Mouse (Mus musculus) hindbrain, embryonic 14.5 days (tissue): Measurements from ENCODE around the gene Impg1. TPM values are rescaled to one million over a fixed set of nuclear protein-coding genes. Genes with fewer than 3 reads are reported as not detected.
"Not testable (repeated sequence)": the region's sequence is repeated elsewhere in the genome, so short reads cannot be mapped to it uniquely, and the experiment has no call there.

ENCODE experiments used
- ATAC-seq: fragments of 200-750 bp; cut with Nextera tagmentation; 2 replicates; pipeline ENCODE4 v1.8.0; 2017; ENCODE audit warnings: moderate number of reproducible peaks, mild to moderate bottlenecking, moderate TSS enrichment, moderate library complexity; ENCODE audit not compliant: low FRiP score
- DNase-seq: peaks from one replicate; pipeline ENCODE4 v3.0.0-alpha.2; 2015; ENCODE audit warnings: low spot score
- H3K27ac ChIP-seq: fragments of 300-500 bp; sonication (generic); 2 replicates; pipeline ENCODE4 v1.5.1; 2014; ENCODE audit warnings: mild to moderate bottlenecking, moderate library complexity
- H3K27me3 ChIP-seq: fragments of 300-500 bp; sonication (generic); 2 replicates; pipeline ENCODE4 v1.6.1; 2014; ENCODE audit warnings: mild to moderate bottlenecking, low read length, mixed read lengths; ENCODE audit not compliant: control insufficient read depth, insufficient read depth
- H3K36me3 ChIP-seq: fragments of 300-500 bp; sonication (generic); replicated peaks from 2 replicates; pipeline ENCODE4 v1.6.1; 2014; ENCODE audit not compliant: control insufficient read depth, insufficient read depth
- H3K4me1 ChIP-seq: fragments of 300-500 bp; sonication (generic); replicated peaks from 2 replicates; pipeline ENCODE4 v1.6.1; 2014; ENCODE audit warnings: antibody characterized with exemption, low read length, mixed read lengths; ENCODE audit not compliant: control insufficient read depth, insufficient read depth
- H3K4me2 ChIP-seq: fragments of 300-500 bp; sonication (generic); replicated peaks from 2 replicates; pipeline ENCODE4 v1.6.1; 2014; ENCODE audit warnings: mild to moderate bottlenecking, moderate library complexity
- H3K4me3 ChIP-seq: fragments of 300-500 bp; sonication (generic); replicated peaks from 2 replicates; pipeline ENCODE4 v1.5.1; 2014; ENCODE audit warnings: mild to moderate bottlenecking, low read length
- H3K9ac ChIP-seq: fragments of 300-500 bp; sonication (generic); 2 replicates; pipeline ENCODE4 v1.6.1; 2014
- H3K9me3 ChIP-seq: fragments of 300-500 bp; sonication (generic); 2 replicates; pipeline ENCODE4 v1.6.1; 2016; ENCODE audit warnings: low read length; ENCODE audit not compliant: control insufficient read depth
- WGBS: fragments of 180-500 bp; shearing (Covaris S2); extraction: QIAGEN DNeasy Blood & Tissue Kit; methylation state at CpG from one replicate; pipeline ENCODE4 v1.1.7; 2014; 5-methylcytosine and 5-hydroxymethylcytosine counted together
- polyA plus RNA-seq: library from polyadenylated mRNA; unstranded; fragments of >200 nt; fragmentation: Nextera tagmentation; extraction: Ambion mirVana; gene quantifications from 2 replicates; pipeline ENCODE4 v1.2.1, GENCODE M21; 2014

Gene Impg1
- polyA plus RNA-seq, 1 experiment from 2014 or later, result not detected

DNA sequence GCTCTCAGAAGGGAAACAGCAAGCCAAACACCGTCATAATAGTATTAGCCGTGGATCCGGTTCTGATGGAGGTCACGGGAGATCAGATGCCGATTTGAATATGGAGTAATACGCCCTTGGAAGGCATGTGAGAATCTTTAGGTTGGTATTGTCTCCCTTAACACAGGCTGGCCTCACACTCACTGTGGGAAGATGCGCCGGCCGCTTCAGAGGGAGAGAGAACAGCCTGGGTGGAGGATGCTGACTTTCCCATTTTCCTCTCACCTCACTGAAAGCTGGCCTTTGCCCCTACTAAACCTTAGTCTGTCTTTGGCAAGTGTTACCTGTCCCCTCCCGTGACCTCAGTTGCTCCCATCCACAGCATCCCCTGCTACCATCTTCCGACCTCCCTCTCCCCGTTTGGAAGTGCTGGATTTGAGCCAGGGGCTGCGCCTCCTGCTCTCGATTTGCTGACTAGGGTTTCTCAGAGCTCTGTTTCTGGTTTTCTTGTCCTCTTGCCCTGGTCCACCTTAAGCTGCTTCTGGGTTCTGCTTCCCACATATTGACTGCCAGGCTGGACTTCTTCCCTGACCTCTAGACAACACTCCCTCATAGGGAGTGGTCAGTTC, 131.2 kb downstream of the Impg1 start:
- Histone ChIP-seq H3K4me3 (no peak overlapping the region), H3K9ac (no peak overlapping the region), H3K27ac (no peak overlapping the region), H3K9me3 (no peaks in the 10 kb centered on the region), H3K27me3 (no peaks in the 10 kb centered on the region), H3K4me2 (no peak overlapping the region), H3K36me3 (no peaks in the 10 kb centered on the region), H3K4me1 (no peaks in the 10 kb centered on the region)
- DNase-seq (no peak), ATAC-seq (no peak)
- WGBS, result 52% methylated on average over 14 of the region's 14 CpGs

DNA sequence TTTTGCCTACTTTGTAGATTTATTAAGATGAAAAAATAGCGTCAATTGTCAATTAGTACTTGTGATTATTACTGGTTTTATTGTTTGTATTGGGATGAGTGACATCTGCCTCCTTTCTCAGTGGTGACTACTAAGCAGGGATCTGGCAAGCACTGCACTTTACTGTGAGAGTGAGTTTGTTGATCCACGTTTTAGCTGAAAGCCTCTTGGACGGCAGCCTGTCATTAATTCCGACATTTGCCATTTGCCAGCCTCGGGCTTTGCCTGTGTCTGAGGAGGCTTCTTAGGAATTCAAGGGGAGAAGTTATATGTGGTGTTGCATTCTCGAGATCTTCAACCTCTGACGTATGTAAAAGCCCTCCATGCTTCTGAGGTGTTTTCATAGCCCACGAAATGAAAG, 131.8 kb downstream of the Impg1 start:
- no peaks in the 10 kb centered on the region for H3K9me3 ChIP-seq
- no peak overlapping the region for H3K4me2 ChIP-seq
- no peak overlapping the region for H3K9ac ChIP-seq
- ATAC-seq (no peak), DNase-seq (no peak)
- H3K27me3 ChIP-seq, result no peaks in the 10 kb centered on the region
- H3K27ac ChIP-seq, result no peak overlapping the region
- H3K4me1 ChIP-seq, result no peaks in the 10 kb centered on the region
- 50% methylated on average over 8 of the region's 8 CpGs for WGBS
- no peaks in the 10 kb centered on the region for H3K36me3 ChIP-seq
- no peak overlapping the region for H3K4me3 ChIP-seq

DNA sequence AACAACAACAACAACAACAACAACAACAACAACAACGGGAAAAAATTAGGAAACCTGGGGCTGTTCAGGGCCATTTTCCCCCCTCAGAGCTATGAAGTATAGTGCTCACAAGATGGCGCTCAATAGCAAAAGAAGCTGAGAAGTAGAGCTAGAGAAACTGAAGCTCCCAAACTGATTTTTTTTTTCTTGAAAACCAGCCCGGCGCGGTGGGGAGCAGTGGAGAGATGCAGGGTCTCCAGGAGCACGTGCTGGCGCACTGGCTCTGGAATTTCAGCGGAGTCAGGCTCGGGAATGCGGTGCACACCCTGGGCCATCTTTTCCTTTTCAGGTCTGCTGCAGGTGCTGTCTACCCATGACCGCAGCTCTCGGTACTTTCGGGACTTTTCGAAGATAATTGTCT, 133.1 kb downstream of the Impg1 start:
- ATAC-seq (peak; percentile 81), DNase-seq (peak; percentile 85)
- no peaks in the 10 kb centered on the region for H3K27me3 ChIP-seq
- no peak overlapping the region for H3K27ac ChIP-seq
- 20% methylated on average over 14 of the region's 14 CpGs for WGBS
- H3K4me1 ChIP-seq, result no peaks in the 10 kb centered on the region
- H3K36me3 ChIP-seq, result no peaks in the 10 kb centered on the region
- no peak overlapping the region for H3K4me3 ChIP-seq
- peak overlapping the region; percentile 50 for H3K4me2 ChIP-seq
- no peaks in the 10 kb centered on the region for H3K9me3 ChIP-seq
- H3K9ac ChIP-seq, result no peak overlapping the region

DNA sequence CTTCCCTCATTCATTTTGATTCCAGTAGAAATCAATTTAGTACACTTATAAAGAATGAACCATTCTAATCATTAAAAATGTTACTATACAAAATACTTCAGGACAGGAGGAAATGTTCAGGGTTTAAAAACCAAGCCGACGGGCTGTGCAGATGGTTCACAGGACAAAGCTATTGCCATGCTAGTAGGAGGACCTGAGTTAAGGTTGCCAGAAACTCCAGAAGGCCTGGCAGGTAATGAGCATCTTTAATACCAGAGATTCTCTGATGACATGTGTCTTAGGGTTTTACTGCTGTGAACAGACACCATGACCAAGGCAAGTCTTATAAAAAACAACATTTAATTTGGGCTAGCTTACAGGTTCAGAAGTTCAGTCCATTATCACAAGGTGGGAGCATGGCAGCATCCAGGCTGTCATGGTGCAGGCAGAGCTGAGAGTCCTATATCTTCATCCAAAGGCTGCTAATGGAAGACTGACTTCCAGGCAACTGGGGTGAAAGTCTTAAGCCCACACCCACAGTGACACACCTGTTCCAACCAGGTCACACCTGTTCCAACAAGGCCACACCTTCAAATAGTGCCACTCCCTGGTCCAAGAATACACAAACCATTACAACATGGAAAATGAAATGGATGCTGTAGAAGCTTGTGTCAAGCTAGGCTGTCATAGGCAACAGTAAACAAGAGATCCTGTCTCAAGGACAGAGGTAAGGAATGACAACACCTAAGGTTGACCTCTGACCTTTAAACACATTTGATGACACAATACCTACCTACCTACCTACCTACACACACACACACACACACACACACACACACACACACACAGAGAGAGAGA, 144.0 kb downstream of the Impg1 start:
- not testable (repeated sequence) for ATAC-seq, H3K4me2 ChIP-seq
- 95% methylated on average over 2 of the region's 2 CpGs for WGBS

DNA sequence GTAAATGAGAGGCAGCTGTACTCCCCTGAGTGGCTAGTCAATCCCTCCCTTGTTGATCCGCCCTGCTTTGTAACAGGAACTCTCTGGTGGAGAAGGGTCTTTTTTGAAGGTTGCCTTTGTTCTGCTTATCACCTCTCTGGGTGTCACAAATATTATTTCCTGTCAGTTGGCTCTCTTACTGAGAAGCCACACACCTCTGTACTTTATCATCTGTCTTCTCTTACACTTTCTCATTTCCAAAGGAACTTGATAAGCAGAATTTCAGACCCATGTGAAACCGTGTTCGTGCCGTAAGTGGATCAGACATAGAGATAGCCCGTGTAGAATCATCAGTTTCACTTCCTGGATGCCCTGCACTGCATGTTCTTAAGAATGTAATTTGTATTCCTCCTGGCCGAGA, 147.3 kb downstream of the Impg1 start:
- H3K9me3 ChIP-seq, result no peaks in the 10 kb centered on the region
- no peaks in the 10 kb centered on the region for H3K27me3 ChIP-seq
- H3K9ac ChIP-seq, result no peak overlapping the region
- H3K27ac ChIP-seq, result no peak overlapping the region
- no peaks in the 10 kb centered on the region for H3K4me1 ChIP-seq
- 90% methylated on average over 6 of the region's 6 CpGs for WGBS
- no peaks in the 10 kb centered on the region for H3K36me3 ChIP-seq
- no peak overlapping the region for H3K4me3 ChIP-seq
- no peak for ATAC-seq
- no peak for DNase-seq
- H3K4me2 ChIP-seq, result no peak overlapping the region

More for the DNA sequence above, 144.0 kb downstream of the Impg1 start:
- not testable (repeated sequence) for H3K9ac ChIP-seq, DNase-seq, H3K4me3 ChIP-seq, H3K9me3 ChIP-seq, H3K36me3 ChIP-seq, H3K27me3 ChIP-seq, H3K4me1 ChIP-seq, H3K27ac ChIP-seq

DNA sequence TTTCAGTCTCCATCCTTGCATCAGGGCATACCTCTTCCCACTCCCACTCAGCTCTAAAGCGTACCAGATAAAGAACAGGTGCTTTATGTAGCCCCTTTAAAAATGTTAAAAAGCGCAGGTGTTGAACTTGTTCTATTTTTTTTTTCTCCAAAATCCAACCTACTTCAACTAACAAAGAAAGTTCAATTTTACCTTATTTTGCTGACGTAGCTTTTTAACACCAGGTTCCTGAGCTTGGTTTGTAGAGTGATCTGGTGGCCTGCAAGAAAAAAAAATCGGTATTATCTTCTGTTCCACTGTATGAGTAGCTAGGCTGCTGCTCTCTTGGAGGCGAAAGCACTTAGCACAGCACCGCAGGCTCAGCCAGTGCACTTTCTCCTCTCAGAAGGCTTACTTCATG, 149.4 kb downstream of the Impg1 start:
- Histone ChIP-seq H3K9ac (no peak overlapping the region), H3K4me3 (no peak overlapping the region), H3K27ac (no peak overlapping the region), H3K36me3 (no peaks in the 10 kb centered on the region), H3K4me1 (no peaks in the 10 kb centered on the region), H3K9me3 (no peaks in the 10 kb centered on the region), H3K4me2 (no peak overlapping the region), H3K27me3 (no peaks in the 10 kb centered on the region)
- WGBS, result 97% methylated on average over 6 of the region's 6 CpGs
- ATAC-seq, result no peak
- no peak for DNase-seq

DNA sequence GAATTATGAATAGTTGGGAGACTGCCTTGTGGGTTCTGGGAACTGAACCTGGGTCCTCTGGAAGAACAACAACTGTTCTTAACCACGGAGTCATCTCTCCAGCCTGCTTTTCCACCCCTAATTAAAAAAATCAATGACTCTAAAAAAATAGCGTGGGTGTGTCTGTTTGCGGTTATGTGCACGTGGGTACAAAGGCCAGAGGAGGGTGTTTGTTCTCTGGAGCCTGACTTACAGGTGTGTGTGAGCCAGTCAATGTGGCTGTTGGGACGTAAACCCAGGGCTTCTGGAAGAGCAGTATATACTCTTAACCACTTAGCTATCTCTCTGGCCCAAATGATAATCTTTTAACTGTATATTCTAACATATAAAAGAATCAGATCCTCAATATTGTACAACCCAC, 151.7 kb downstream of the Impg1 start:
- Histone ChIP-seq H3K9me3 (no peaks in the 10 kb centered on the region), H3K4me1 (no peaks in the 10 kb centered on the region), H3K4me3 (no peak overlapping the region), H3K4me2 (no peak overlapping the region), H3K27me3 (no peaks in the 10 kb centered on the region), H3K9ac (no peak overlapping the region), H3K36me3 (no peaks in the 10 kb centered on the region), H3K27ac (no peak overlapping the region)
- WGBS, result 90% methylated on average over 5 of the region's 5 CpGs
- no peak for DNase-seq
- ATAC-seq, result no peak

DNA sequence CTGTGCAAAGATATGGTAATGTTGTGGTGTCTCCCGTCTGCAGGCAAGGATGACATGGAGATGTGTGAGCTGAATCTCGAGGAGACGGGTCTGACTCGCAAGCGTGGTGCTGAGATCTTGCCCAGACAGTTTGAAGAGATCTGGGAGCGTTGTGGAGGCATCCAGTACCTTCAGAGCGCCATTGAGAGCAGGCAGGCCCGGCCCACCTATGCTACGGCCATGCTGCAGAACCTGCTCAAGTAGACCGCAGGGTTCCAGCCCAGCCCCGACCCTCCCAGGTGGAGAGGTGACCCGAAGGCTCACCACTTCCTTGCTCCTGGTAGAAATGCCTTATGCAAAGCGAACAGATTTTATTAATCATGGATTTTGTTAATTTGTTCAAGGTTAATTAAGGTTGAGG, 157.7 kb downstream of the Impg1 start:
- 90% methylated on average over 13 of the region's 13 CpGs for WGBS
- Histone ChIP-seq H3K9ac (no peak overlapping the region), H3K4me3 (no peak overlapping the region), H3K27me3 (no peaks in the 10 kb centered on the region), H3K36me3 (no peaks in the 10 kb centered on the region), H3K27ac (no peak overlapping the region), H3K4me1 (no peaks in the 10 kb centered on the region; the same call in 1 of the 2 replicates), H3K9me3 (no peaks in the 10 kb centered on the region), H3K4me2 (no peak overlapping the region)
- ATAC-seq (no peak), DNase-seq (no peak)

DNA sequence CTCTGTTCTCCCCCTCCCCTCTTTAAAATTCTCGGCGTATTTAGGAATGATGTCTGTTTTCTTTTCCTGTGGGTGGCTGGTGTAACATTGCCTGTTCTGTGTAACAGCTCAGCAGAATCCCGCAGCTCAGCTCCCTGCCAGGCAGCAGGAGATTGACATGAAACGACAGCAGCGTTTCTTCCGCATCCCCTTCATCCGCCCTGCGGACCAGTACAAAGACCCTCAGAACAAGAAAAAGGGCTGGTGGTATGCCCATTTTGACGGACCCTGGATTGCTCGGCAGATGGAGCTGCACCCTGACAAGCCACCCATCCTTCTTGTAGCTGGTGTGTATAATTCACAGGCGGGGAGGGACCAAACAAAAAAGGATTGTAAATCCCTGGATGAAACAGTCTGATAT, 158.4 kb downstream of the Impg1 start:
- Histone ChIP-seq H3K27me3 (no peaks in the 10 kb centered on the region), H3K9me3 (no peaks in the 10 kb centered on the region), H3K36me3 (no peaks in the 10 kb centered on the region), H3K27ac (peak overlapping the region; percentile 46), H3K4me2 (peak overlapping the region; percentile 34), H3K9ac (peak overlapping the region; percentile 42), H3K4me1 (no peaks in the 10 kb centered on the region; the same call in 1 of the 2 replicates), H3K4me3 (0 out of 2 replicates have a peak overlapping the region, but pooled peaks have one; percentile 10)
- DNase-seq, result peak; percentile 37
- 30% methylated on average over 11 of the region's 11 CpGs for WGBS
- ATAC-seq, result peak; percentile 46
